Mouse (Mus musculus) embryonic fibroblast, embryonic 13.5 days (primary cell): Measurements from ENCODE around the gene Crcp.

Source experiments
- CTCF ChIP-seq: IDR thresholded peaks from 2 replicates; pipeline ENCODE4 v1.5.1; 2011; ENCODE audit warnings: mild to moderate bottlenecking, control low read depth, low read length, moderate library complexity, borderline replicate concordance; ENCODE audit not compliant: insufficient read depth
- POLR2A ChIP-seq: IDR thresholded peaks from 2 replicates; pipeline ENCODE4 v1.6.1; 2011; ENCODE audit warnings: low read depth, mild to moderate bottlenecking, control low read depth, low read length, moderate library complexity

DNA sequence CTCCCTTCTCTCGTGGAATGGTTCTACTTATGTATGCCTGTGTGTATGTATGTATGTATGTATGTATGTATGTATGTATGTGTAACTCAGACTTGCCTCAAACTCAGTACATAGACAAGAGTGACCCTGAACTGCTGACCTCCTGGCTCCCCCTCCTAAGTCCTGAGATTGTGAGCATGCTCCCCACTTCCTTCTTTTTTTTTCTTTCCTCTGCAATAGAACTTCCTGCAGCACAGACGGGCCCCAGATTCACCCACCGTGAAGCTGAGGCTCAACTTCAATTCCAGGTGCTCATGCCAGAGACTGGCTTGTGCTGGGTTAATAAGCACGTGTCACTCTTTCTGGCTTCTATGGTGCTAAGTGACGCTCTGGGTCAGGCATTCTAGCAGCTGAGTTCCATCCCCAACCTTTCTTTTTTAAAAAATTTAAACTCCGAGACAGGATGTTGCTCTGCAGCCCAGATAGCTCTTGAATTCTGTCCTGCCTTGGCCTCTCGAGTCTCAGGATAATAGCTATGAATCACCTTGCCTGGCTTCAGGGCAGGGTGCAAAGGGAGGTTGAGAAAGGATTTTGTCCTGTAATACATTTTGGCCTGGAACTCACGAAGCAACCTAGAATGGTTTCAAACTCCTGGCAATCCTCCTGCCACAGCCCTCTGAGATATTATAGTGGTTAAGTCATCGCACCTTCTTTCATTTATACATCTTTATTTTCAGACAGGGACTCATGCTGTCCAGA lies 49.2 kb downstream of the Crcp start:
- TF ChIP-seq CTCF (no peak), POLR2A (no peak)
